Mouse (Mus musculus) NIH3T3 (cell line): Measurements from ENCODE around the gene Kalrn.

Experiments used
- DNase-seq: peaks from one replicate; pipeline ENCODE4 v3.0.0-alpha.2; 2012; ENCODE audit warnings: low read depth

The Kalrn gene

DNA sequence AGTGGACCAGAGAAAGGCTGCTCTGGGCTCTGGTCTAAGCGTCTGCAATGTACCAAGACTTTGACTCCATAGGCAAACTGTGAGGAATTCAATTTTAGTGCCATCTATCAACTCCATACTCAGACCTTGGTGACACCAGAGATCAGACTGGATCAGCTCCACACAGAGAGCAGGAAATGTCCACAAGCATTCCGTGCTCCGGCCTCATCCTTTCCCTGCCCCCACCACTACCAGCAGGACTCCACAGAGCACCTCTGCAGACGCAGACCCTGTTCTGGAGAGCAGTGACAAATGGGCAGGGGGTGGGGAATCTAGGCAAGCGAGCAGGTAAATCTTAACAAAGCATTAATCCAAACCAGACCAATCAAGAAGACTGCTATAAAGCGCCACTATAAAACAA lies 15.4 kb downstream of the Kalrn start:
- no peak for DNase-seq

DNA sequence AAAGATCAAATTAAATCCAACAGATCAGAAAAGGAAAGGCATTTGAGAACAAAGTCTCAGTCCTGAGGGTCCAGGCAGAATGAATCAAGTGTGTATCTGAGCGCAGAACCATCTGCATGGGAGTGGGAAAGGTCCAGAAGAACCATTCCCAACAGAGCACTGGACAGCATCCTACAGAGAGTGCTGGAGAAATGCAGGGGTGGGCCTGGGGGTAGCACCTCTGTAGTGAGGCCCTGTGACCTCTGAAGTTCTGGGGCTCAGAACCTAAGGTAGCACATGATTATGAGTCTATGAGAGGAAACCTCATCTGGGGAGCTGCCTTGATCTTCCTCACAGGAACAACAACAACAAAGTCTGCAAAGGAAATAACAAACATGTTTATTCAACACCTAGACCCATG lies 20.6 kb downstream of the Kalrn start:
- DNase-seq = no peak

DNA sequence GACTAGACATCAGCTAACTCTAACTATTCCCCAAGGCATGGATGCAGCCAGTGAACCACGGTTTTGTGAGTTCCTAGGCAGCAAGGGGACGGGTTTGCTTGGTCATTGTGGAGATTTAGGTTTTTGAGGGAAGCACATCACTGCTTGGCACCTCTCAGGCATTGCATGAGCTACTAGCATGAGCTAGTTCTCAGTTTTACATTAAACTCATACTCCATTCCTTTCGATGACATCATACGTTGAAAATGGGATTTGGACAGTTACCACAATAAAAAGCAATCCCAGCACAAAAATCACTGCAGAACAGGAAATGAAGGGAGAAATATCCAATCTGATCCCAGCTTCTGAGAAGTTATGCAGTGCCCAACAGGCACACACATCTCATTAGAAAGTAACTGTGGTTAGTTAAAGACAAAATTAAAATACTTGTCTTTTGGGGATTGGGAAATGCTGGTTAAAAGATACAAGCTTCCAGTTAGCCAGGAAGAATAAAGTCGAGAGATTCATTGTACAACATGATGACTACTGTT lies 23.8 kb downstream of the Kalrn start:
- peak; percentile 70 for DNase-seq

DNA sequence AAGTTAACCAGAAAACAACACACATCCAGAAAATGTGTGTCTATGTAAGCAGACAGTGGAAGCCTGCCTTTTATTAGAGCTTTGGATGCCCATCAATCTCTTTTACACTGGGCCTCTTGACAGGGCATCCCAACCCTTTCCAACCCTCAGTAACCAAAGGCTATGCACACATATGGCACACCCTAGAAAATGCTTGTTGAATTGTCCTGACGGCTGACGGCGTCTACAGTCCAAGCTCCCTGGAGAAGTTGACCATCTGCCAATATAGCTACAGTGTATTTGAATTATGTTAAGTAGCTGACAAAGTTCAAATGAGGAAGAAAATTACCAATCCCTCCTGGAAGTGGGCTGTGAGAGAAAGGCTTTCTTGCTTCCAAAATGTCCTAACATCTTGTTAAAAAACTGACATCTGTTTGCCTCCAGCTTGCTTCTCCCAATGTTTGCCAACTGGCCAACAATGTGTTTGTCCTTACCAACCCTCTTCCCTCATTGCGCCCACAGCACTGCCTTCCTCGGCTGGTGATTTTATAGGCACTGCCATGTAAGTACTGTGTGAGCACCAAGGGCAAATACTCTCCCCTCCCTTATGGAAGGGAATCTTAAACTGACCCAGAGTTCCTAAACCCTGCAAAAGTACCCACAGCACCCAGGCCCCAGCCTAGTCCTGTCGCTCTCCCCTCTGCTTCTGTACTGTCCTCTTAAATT lies 26.4 kb downstream of the Kalrn start:
- DNase-seq = peak; percentile 32

DNA sequence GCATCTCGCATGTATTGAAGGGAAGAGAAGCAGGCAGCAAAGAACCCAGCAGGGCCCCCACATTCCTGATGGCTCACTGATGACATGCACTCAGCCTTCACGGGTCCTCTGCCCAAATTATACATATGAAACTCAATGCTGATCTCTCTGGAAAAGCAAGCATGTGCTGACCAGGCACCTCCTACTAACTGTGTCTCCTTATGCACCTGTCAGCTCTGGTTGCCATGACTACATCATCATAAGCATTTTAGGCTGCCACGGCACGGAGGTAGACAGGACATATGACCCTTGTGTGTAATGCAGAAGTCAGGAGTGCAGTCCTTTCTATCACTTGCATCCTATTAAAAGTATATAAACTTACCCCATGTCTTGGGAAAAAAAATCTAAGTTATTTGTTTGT lies 29.6 kb downstream of the Kalrn start:
- no peak for DNase-seq

DNA sequence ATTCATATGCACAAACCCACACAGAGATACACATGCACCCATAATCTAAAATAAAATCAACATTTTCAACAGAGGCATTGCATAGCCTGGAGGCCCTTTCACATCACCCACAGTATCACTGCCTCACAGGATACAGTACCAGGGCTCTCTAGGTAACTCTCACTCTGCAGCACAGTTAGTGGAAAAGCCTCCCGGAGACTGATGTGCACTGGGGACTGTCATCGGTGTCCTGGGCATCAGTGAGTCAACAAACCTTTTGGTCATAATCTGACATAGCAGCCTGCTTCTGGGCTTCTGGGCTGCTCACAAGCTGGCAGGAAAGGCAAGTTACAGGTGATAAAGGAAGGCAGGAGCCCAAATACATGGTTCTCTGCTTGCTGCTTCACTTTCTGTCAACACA lies 31.0 kb downstream of the Kalrn start:
- DNase-seq = no peak

DNA sequence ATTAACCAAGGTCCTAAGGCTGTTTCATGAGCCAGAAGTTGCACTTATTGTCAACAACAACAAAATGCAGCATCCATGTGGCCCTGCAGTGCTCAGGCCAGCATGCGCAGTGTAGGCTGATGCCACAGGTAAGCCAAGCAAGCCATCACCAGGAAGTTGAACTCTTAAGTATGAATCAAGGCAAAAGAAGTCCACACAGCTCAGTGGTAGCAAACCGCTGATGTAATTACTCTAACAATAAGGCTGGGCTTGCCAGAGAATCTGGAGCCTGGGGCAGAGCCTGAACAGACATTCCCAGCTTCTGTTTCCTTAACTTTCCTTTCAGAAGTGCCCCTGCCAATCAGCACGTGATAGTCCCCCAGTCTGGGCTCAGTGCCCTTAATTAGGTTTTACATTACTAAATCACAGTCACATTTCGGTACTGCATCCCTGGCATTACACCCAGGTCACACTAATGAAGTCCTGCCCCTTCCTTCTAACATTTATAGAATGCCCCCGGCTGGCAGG lies 34.6 kb downstream of the Kalrn start:
- no peak for DNase-seq

DNA sequence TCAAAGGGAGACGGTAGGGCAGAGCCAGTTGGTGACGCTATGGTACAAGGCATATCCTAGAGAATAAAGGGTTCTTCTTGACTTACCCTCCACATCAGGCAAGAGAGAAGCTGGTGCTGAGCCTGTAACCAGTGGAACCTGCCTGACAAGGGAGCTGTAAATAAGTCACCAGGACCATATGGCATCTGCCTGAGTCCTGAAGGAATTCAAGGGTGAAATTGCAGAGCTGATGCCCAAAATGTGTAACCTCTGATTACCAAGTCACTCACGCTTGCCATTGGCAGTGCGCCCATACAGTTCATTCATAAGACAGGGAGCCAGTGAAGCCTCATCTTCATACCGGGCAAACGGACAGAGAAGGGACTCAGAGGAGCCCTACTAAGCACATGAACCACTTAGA lies 37.0 kb downstream of the Kalrn start:
- DNase-seq = no peak

DNA sequence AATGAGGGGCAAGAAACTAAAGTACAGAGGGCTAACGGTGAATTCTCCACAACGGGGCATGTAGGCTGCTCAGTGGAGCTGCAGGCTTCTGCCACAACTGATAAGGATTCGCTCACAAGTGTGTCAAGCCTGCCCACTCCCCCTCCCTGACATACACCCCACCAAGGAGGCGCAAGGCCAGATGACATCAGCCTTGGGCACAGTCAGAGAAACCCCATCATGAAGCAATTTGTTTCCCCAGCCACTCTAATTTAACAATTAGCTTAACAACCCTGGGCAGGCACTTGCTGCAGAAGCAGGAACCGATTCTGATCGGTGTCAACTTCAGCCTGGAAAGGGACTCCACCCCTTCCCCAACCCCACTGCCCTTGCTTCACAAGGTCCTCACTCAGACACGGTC lies 38.2 kb downstream of the Kalrn start:
- peak; percentile 53 for DNase-seq

DNA sequence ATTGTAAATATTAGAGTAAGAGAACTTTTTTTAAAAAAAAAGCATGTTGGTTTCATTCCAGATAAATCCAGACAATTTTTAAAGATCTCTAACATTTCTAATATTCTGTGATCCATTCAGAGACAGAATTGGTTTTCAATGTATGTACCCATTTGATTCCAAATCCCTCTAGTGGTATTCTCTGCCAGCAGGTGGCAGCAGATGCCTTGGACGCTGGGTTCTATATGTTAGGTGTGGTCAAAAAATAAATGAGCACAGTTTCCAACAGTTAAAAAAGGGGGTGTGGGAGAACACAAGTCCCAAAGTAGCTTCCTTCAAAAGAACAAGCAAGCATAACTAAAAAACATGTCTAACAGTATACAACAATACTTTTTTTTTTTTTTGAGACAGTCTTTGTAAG lies 41.8 kb downstream of the Kalrn start:
- peak; percentile 82 for DNase-seq

DNA sequence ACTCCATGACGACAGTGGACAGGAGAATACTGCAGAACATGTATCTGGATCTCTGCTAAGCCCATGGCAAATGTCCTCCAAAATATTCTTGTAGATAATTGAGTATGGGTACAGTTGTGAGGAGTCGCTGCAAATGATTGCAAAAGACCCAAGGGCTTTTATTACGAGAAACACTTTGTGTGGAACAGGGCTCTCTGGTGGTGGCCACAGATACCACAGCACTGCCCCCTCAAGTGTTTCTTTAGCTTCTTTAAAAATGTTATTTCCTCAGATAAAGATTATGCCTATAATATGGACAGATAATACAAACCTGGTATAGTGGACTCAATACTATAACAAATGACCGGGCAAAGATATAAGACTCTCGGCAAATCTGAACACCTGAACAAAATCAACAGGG lies 43.3 kb downstream of the Kalrn start:
- peak; percentile 24 for DNase-seq

DNA sequence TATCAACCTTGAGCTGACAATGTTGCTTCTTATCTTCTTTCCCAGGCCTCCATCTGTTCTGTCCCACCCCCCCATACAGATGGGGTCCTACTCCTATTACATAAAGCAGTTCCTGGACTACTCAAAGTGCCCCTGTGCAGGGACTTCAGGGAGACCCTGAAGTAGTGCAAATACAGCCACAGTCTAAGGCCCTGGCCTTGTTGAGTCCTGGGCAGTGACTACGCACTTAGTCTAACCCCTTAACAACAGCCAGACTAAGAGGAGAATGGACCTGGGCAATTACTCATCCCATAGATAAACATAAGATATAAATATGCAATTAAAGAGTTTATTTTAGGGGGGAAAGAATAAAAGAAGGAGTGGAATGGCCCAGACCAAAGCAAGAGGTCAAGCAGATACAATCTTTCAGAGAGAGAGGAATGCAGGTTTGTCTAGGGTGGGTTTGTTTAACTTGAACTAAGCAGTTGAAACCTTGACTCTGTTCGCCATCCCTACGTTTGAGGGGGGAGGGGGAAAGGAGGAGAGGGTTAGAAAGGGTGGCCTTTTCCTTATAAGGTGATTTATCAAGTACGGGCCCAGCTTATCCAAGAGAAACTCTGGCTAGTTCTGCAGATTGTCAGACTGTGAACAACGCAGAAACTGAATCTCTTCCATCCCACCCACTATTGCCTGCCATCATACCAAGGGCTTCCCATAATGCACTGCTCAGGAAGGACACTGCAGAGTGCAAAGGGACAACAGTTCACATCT lies 44.9 kb downstream of the Kalrn start:
- DNase-seq = peak; percentile 50

DNA sequence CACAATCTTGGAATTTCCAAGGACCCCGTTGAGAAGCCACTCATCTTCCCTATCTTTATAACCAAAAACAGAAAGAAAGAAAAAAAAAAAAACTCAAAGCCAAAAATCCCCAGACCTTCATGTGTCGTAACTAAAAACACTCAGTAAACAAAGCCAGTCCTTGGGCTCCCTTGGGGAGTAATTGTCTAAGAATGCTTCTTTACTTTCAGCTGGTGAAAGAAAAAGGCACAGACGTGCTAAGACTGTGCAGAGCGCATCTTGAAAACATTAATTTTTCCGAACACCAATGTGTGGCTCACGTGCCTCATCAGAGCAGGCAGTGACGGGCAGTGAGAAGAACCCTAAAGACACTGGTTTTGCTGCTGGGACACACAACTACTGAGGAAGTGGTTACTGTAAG lies 47.0 kb downstream of the Kalrn start:
- peak; percentile 58 for DNase-seq

DNA sequence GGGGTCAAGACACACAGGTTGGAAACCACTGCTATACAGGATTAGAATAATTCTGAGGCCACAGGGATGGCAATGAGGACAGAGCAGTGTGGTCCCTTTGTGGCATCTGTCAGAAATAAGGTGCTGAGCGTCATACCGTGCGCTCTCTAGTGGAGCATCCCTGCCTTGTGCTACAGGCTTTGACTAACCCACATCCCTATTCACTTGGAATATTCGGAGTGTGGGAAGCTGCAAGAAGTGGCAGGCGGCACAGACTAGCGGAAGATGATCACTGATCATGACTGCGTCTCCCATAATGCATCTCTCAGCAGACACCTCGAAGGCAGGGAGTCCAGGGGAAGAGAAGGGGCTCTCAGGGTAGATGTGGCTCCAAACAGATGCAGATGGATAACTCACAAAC lies 47.5 kb downstream of the Kalrn start:
- no peak for DNase-seq

DNA sequence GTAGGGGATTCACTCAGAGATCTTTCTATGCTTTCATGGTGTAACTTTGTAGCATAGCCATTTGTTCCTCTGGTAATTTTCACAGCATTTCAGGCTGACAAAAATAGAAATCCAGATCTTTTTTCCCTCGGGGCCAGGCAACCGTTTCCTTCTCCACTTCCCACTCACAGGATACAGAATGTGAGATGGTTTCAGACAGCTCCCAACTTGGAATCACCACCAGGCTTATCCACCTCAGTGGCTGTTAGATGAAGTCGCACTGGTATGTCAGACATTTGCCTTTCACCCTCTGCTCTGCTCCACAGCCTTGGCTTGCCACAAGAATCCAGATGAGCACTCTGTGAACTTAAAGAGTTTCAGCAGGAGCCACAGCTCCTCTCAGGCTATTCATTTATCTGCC lies 48.1 kb downstream of the Kalrn start:
- peak; percentile 14 for DNase-seq

DNA sequence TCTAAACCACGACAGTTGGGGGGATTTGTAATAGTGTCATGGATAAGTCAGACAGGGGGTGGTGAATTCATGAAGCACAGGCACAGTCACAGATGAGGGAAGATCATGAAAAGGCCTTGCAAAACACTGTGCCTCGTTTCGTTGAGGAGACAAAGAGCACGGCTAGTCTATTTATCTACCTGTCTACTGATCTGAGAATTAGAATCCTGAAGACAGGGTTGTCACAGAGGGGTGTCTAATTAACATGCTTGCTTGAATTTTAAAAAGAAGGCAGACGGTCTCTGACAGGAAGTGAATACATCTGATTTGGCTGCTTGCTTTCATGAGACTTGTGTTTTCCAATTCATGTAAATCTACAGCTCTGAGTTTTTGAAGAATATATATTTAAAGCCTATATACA lies 52.3 kb downstream of the Kalrn start:
- DNase-seq = no peak

DNA sequence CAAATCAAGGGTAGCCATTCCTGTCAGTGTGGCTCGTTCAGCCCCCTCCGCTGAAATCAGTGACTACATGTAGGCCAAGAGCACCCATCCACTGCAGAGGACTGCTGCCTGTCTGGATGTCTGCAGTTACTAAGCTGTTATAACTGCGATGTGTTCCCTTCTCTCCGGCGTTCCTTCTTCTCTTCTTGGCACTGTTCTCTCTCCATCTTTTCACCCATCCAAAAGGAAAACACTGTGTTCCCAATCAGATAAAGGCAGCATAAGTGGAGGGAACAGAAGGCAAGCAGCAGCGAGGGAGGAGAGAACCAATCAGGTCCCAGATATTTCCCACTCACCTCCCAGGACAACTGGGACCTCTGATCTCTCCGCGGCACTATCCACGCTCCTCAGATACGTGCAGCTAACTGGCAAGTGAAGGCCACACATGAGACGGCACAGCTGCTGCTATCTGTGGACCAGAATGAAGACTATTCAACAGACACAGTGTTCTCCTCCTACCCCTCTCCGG lies 56.4 kb downstream of the Kalrn start:
- no peak for DNase-seq

DNA sequence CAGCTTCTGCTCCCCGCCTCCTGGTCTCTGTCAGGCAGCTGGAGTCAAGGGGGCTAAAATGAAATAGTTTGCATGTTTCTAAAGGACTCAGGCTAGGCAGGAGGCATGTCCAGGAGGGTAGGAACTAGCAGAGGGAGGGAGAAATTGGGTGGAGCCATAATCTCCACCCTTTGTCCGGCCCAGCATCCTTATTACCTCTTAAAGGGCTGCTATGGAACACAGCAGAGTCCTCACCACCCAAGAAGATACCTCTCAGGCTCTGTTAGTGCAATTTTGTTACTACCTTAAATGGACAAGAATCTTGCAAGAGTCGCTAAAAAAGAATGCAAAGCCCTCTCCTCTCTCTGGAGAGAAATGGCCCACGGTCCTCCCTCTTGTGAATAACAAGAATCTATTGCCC lies 57.8 kb downstream of the Kalrn start:
- DNase-seq = no peak

DNA sequence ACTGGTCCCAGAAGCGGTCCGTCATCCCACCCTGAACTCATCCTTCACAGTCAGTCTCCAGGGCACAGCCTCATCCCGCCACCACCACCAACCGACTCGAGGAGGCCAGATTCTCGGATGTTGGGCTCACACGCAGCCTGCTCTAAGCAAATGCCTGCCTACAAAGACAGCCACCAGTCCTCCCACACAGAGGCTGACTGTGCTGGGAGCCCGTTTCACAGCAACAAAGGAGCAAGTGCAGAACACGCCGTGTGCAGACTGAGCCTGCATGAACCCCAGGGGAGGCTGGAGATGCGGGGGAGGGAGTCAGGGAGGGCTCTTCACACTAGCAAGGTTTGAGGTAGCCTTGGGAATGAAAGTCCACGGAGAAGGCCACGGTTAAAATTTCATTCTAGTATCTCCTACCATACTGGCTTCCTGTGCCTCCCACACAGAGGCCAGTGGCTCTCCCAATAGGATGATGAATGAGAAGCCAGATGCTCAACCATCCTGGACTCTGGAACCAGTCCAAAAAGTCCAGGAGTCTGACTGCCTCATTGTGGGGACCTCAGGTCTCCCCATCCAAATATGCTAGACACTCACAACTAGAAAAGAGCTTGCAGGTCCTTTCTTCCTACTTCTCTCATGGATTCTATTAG lies 59.3 kb downstream of the Kalrn start:
- no peak for DNase-seq

DNA sequence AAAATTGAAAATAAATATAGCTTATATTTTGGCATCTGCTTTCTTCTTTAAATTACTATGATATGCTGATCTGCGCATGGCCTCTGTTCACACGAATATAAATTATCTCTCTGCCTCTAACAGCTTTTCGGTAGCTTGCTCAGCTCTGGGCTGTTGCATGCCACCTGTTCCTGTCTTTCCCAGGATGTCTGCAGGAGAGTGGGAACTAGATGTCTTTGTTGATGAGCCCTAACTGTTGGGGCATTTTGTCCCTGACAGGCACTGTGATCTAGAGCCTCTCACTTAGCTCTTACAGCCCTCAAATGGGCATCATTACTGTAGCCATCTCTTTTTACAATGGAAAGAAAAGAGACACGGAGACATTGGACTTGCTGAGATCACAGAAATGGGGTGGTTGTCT lies 61.0 kb downstream of the Kalrn start:
- no peak for DNase-seq

DNA sequence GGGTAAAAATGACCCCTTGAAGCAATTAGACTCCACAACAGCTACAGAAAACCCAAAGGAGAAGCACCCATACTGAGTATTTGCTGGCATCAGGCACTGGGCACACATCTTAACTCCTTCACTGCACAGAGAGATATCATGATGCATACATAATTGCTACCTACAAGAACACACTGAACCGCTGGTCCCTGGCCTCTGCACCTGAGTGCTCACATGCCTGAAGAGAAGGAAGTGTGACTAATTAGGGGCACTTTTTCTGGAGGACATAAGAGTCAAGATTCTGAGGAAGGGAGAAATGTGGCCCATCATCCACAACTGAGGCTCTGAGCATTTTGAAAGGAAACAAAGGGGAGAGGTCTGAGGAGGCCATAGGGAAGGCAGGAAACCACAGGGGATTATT lies 65.2 kb downstream of the Kalrn start:
- no peak for DNase-seq

DNA sequence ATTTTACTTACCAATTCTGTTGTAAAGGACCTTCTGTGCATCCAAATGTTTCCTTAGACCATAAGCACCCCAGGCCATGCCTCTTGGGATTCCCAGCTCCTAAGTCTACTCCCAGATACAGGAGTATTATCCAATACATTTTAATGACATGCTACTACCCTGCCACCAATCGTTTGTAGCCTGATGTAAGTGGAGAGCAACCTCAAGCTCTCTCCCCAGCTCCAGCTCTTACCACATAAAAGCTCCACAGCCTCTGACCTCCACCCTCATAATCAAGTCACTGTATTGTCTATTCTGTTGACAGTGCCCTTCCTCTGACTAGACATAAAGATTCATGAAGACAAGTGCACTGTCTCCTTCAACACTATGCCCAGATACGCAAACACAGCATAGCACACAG lies 67.3 kb downstream of the Kalrn start:
- DNase-seq = no peak

DNA sequence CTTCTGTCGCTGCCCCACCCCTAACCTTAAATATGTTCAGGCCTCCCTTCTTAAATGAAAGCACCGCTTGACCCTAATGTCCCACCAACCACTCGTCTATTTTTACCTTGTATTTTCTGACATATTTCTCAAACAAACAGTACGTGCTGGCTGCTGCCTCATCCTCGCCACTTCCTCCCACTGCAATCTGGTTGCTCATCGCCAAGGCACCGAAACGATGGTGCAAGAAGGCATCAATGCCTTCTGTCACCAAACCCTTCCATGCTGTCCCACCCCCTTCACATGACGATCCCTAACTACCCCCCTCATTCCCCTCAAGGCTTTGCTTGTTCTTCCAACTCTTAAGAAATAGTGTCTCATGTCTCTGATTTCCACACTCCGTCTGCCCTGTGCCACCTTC lies 69.1 kb downstream of the Kalrn start:
- no peak for DNase-seq
